Mouse (Mus musculus): ENCODE data around the gene Dip2a. TPM values are rescaled to one million over a fixed set of nuclear protein-coding genes. Genes with fewer than 3 reads are reported as not detected.

Dip2a gene
- 1 to 10 TPM; 7.6 to 7.8 TPM for total RNA-seq (2021)
- long read RNA-seq, experiment 1, partial matches to known transcripts, result 0 of 2 reads
- long read RNA-seq, experiment 1, other reads (novel, unspliced or antisense), result 2 of 2 reads
- long read RNA-seq, experiment 2, result 0 reads

DNA sequence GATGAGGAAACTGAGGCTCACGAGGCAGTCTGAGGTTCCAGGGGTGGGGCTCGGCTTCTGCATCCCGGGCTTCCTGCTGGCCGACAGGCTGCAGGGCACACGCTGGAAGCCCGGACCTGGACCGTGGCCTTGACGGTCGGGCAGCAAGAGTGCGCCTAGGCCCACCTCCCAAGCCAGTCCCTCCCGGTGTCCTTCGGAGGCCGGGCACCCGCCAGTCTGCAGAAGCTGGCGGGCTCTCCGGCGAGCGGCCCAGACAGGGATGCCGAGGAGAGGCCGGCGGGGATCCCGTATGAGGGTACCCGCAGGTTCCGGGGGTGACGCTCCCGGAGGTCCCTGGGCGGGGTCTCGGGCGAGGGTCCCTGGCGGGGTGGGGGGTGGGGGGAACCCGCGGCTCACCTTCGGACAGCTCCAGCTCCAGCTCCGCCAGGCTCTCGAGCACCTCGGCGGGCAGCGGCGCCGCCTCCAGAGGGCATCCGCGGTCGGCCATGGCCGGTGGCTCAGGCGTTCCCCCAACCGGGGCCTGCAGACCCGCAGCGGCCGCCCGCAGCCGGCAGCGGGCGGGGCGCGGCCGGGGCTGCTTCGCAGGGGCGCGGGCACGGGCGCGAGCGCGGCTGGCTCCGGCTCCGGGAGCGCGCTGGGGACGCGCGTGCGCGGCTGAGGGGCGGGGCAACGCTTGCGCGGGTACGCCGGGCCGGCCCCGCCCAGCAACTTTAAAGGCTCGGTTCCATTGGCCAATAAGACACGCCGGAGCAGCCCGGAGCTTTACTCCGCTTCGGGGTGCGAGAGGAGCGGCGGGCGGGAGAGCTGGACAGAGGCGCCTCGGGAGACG, at the start of gene Dip2a:
Gene Dip2a, minus strand, starts transcription at position 581 of the 829 bp plus-strand sequence.
- DNase-seq, result peak; percentile 97

DNA sequence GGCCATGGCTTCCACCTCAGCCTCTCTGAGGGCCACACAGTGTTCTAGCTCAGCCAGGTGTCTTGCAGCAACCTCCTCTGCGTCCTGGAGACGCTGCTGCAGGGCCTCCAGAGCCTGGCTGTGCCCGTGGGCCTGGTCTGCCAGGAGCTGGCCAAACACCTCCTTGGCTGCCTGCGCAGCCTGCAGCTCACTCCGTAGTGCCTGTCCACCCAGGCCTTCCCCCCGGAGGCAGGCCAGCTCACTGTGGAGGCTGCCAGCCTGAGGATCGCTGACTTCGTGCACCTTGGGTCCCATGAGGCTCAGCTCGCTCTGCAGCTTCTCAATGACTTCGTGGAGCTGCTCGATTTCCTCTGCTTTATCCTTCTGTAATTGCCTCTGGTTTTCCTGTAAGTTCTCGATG, 47.5 kb upstream of the Dip2a start:
- DNase-seq, result no peak

DNA sequence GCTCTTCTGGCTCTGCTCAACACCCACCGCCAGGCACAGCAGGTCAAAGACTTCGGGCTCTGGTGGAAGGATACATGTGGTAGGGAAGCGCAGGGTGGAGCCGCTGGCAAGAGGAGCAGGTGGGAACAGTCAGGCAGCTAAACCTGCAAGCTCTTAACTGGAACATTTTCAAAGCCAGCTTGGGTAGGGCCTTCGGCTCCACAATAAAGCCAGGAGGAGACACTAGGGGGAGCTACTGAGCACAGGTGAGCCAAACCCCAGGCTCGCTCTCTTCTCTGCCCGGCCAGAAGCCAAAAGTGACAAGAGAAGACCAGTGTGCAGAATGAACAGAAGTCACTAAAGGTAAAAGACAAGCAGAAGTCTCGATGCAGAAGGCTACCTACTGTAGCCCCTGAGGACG, 46.7 kb upstream of the Dip2a start:
- DNase-seq, result peak in 1 of 2 experiments; percentile 37

DNA sequence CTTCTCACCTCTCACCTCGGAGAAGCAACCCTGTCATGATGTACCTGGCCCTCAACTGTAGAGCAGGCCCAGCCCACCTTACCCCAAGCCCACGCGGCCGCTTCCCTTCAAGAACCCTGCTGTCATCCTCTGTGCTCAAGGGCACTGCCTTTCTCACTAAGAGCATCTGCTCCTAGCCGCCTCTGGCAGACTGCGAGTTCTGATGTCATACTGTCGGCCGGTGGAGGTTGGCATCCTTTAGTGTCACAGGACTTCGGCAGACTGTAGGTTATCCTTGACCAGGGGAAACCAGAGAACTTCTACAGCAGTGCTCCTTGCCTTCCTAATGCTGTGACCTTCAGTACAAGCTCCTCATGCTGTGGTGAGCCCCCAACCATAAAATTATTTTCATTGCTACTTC, 46.1 kb upstream of the Dip2a start:
- peak; percentile 24 to 25 for DNase-seq

DNA sequence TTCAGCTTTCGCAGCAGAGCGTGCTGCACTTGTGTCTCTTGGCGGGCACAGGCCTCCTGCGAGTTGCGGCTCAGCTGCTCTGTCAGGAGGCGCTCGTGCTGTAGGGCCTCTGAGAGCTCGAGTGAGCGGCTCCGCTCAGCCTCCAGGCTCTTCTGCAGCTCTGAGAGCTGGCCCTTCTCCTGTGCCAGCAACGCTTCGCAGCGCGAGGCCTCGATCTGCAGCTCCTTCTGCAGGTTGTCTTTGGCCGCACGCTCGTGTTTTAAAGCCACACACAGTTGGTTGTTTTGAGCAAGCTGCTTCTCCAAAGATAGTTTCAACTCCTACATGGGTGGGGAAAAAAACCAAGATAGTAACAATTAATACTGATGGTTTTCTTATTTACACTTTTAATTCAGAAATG, 29.9 kb upstream of the Dip2a start:
- no peak for DNase-seq

DNA sequence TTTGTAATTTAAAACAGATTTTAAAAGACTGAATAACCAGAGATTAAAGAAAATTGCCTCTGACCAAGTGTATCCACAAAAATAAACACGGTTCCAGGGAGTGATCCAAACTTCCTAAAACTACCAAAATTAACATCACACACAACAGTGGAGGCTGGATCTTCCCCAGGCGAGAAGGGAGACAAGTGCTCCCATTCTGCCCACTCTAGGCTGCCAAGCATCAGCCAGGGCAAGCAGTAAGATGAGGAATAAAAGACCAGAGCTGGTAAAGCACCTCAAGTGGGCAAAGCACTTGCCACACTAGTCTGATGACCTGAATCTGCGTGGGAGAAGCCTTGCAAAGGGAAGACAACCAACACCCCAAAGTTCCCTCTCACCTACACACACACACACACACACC, 26.6 kb upstream of the Dip2a start:
- no peak for DNase-seq

DNA sequence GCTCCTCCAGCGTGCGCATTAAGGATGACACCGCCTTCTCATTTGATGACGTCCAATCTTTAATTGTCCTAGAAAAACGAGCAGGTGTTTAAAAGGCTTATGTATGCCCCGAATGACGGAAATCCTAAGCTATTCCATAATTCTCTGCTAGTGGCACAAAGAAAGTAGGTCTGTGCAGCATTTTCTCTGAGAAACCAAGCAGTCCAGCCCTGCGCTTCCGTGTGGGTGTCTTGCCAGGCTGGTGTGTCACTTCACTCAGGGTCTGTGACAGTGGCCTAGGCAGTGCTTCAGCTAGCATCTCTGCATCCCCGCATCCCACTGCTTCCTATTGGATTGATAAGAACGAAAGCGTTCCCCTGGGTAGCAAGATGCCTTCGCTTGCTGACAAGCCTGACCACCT, 23.7 kb upstream of the Dip2a start:
- no peak for DNase-seq

DNA sequence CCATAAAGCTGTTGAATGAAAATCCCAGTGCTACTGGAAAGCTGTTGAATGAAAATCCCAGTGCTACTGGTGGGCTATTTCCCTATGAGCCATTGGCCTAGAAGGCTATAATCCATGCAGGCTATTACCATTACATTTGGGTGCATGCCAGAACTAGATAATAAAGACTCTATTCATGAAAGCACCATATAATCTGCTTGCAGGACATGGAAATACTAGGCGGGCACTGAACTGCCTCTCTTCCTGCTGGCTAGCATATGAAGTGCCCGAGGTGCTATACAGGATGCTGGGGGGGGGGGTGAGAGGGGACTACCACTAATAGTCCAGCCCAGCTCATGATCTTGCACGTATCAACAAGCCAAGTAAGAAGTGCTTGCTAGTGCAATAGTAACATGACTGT, 18.1 kb upstream of the Dip2a start:
- no peak for DNase-seq

DNA sequence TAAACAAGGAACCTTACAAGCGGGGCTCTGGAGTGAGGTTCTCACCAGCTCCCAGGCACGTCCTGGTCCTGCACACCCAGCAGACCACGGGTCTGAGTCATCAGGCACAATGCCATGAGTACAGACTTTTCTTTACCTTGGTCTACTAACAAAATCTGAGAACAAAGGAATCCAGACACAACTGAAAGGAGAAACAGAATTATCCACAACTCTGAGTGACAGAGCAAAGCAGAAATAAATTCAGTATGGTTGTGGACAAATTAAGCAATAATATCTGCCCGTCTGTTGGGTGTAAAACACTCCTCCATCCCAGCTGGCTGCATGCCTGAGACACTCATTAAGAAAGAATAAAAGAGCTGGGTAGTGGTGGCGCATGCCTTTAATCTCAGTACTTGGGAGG, 13.4 kb upstream of the Dip2a start:
- DNase-seq, result no peak

DNA sequence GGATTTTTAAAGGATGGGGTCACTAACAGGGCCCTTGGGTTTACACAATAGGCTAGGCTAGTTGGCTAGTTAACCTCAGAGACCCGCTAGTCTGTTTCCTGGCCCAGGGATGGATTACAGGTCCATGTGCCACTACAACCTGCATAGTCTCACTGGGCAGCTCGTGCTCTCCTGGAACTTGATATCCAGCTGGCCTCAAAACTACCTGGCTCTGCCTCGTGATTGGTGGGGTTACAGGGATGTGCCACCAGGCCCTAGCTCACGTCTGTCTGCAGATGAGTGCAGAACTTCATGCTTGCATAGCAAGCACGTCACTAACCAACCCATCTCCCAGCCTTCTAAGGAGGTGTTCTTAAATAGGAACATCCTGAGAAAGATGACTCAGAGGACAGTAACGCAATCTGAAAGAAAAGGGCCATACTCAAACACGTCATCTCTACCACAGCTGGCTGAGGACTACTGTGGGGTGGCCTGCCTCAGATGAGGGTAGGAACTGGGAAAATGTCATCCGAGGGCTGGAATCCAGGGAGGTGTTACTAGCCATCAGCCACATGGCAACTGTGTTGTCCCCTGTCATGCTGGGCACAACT, 12.3 kb upstream of the Dip2a start:
- DNase-seq, result no peak

DNA sequence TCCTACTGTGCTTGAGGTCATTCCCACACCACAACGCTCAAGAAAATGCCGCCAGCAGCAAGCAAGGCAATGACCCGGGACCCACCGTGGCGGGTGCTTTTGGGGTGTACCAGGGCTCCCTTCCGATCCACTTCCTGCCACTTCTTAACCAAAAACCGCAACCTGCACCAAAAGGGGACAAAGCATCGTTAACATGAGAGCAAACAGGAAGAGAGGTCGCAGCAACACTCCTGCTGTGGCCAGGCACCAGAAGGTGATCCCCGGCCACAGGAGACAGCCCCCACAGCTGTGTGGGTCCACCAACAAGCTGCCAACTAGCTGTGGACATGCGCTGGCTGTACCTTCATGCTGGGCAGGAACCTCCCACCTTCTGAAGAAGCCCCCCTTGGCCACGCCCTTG, 9.9 kb upstream of the Dip2a start:
- no peak for DNase-seq

DNA sequence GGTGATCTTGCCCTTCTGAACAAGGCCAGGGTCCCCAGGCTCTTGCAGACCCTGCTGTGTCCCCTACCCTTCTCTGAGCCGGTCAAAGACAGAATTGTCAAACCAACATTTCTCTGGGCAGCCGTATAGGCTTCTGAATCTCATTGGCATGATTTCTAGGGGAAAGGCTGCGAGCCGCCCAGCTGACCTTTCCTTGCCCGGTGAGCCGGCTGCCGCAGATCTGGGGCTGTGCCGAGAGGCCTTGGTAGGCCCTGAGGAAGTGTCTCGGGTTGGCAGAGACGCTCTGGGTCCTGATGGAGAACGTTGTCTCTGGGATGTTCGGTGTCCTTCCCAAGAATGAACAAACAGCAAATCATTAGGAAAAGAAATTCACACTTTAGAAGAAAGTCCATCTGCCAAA, 8.9 kb upstream of the Dip2a start:
- no peak for DNase-seq

DNA sequence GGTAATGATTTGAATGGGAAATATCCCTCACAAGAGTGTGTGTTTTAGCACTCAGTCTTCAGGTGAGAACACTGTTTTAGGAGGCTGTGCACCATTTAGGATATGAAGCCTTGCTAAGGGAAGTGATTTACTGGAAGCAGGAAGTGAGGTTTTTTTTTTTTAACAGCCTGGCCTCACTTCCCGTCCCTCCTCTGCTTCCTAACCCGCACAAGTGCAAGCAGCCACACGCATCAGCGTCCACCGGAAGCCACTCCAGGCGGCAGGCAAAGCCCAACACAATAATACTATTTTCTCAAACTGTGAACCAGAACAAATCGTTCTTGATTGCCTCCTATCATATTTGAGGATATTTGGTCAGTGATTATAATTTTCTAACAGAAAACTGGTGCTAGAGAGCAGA, 6.9 kb upstream of the Dip2a start:
- peak; percentile 16 to 26 for DNase-seq

DNA sequence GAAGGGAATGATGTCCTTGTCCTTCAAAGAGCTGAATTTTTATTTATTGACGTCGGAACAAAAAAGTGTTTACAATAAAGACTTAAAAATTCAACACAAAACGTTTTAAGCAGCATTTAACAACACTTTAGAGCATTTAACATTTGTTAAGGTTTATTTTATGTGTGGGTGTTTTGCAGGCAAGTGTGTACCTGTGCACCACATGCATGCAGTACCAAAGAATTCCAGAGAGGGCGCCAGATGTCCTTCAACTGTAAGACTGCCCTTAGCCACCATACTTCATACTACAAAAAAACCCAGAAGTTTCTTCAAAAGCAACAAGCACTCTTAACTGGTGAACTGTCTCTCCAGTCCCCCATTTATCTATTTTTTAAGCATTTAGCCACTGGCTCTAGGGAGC, 1.5 kb upstream of the Dip2a start:
- DNase-seq, result peak; percentile 27 to 61

DNA sequence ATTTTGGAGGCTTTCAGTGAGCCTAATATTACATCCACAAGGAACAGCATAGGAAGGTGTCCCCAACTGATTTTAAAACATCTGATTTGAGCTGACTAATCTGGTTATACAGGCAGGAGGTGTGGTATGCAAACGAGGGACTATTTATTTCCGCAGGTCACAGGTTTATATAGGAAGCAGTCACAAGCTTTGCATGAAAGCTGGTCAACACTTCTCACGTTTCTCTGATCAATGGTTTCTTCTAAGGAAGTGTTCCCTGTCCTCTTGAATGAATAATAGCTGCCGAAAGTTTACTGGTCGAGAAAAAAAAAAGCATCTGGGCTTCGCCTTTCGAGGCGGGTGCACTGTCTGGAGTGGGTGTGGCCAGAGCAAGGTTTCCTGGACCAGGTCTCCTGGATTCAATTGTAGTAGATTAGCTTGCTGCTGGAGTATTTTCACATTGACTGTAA, 976 bp upstream of the Dip2a start:
- DNase-seq, result peak; percentile 36 to 39

DNA sequence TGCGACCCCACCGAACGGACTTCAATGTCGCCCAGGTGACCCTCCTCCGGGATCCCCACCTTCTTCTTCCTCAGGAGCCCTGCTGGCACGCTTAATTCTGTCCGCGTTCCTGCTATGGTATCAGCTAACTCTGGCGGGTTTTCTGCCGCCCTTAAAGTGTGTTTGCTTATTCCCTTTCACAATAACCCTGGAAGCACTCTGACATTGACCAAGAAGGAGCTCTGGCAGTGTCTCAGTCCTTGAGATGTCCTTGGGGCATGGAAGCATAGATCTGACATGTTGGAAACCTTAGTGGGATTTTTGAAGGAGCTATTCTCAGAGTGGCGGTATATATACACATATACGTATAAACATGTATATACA, 430 bp upstream of the Dip2a start:
- DNase-seq, result no peak

DNA sequence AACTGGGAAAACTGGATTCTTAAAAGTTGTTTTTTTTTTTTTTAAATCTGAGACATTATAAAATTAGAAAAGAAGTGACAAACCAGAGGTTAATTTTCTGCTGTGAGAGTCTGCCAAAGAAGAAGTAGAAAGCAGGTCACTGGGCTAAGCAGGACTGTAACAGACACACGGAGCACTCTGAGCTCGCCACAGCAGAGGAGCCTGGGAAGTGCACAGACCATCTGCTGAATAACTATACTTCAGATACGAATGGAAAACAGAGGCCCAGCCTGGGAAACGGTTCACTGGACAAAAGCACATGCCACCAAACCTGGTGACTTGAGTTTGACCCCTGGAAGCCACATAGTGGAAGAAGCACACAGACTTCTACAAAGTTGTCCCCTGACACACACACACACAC, 10.7 kb downstream of the Dip2a start:
- DNase-seq, result no peak

DNA sequence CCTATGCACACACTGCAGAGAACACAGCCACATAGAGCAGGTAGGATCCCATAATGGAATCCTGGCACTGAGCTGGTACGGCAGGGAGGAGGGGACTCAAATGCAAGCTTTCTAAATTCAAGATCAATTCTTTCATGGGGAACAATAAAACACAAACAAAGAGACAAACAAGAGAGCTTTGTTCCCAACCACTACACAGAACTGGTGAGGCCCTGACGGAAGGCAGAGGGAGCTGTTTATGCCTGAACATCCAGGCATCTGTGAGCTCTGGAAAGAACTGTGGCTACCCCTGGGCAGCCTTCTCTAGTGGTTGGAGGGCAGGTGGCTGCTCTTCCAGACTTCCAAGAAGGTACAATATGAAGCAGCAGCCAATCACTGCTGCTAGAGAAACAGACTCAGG, 13.1 kb downstream of the Dip2a start:
- no peak for DNase-seq

DNA sequence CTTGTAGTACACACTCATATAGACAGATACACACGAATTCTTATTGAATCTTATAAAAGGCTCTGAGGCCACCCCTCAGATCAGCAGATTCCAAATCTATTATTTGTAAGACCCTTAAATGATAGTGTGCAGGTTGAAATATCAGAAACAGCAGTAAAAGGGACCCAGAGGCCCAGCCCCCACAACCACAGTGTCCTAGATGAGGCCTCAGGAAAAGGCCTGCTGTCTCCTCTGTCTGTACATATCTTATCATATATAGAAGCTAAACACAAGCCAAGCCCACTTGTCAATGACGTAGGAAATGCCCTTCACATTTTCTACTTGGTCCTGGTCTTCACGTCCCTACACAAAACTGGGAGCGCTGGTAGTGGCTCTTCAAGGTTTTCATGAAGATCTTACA, 16.0 kb downstream of the Dip2a start:
- no peak for DNase-seq

DNA sequence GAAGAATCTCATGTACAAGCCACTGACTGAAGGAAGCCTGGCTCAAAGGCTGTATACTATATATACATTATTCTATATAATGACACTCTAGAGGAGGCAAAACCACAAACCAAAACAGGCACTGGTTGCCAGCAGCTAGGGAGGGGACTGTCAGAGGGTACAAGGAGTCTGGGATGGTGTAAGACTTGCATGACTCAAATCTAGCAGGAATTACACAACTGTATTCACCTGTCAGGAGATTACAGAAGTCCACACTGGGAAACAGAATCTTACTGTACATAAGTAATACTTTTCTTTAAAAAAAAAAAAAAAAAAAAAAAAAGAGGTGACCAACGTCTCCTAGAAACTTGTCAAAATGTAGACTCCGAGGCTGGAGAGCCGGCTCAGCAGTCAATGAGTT, 16.5 kb downstream of the Dip2a start:
- no peak for DNase-seq

DNA sequence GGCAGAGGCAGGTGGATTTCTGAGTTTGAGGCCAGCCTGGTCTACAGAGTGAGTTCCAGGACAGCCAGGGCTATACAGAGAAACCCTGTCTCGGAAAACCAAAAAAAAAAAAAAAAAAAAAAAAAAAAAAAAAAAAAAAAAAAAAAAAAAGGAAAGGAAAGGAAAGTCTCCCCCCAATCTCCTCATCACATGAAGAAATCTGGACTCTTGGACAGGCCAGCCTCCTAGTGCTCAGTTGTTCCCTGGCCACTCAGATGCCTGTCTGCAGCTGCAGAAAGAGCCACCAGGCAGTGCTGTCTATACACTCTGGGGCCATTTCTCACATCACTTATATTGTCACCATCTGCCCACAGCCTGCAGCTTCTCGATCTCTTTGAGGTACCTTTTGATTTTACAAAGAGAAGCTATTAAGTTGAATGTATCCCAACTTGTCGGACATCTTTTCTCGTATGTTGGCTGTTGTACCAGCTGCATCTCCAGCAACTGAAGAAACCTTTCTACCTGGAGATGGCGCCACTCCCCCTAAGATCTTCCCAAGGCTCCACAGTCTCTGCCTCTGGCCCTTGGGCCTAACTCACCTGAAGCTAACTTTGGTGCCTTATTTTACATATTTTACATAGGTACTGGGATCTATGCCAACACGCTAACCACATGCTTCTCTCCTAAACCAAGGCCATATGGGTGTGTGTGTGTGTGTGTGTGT, 18.6 kb downstream of the Dip2a start:
- DNase-seq, result peak in 1 of 2 experiments; percentile 49

DNA sequence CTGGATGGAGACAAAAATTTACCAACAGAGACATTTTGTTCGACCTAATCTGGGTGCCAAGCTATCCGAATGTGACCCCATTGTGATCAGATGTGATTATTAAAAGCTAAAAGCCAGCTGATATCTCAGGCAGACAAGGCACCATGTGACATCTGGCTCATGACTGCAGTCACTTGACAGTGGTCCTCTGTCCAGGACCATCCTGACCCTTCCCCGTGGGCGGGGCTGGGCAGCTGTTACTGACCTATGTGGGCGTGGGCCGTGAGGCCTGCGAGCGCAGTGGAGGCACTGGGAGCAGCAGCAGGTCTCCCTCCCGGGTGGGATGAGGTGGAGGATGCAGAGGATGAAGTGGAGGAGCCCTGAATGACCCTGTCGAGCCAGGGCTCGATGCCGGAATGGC, 27.5 kb downstream of the Dip2a start:
- no peak for DNase-seq

DNA sequence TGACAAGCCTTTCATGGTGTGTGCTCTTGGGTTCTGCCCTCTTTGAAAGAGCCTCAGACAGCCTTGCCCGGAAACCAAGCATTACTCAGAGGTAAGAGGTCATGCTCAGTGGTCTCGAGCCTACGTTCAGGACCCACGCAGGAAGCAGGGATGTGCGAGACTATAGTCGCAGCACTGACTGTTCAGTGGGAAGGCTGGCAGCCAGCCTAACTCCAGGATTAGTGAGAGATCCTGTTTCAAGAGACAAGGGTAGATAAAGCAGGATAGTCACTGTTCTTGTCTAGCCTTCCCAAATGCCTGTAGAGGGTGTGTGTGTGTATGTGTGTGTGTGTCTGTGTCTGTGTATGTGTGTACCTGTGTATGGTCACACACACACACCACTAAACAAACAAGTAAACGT, 28.9 kb downstream of the Dip2a start:
- DNase-seq, result no peak
